Mouse (Mus musculus): ENCODE measurements around the gene Ncs1. TPM values are rescaled to one million over a fixed set of nuclear protein-coding genes. Genes with fewer than 3 reads are reported as not detected.

Gene Ncs1
- polyA plus RNA-seq, 1 experiment, result 58.6 TPM

DNA sequence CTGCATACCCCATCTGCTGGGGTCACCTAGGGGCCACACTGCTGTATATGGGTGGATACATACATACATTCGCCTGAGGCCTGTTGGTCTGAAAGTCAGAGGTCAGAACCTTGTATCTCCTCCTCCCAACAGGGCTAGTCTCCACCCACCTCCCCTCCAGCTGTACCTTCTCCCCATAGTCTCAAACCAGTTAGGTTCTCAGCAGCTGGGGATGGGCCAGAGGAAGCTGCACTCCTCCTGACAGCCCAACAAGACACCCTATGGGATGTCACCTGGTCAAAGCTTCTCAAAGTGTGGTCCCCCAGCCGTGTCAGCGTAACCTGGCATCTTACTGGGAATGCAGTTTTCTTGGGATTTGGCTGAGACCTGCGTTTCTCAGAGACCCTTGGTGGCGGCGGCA is 50.8 kb downstream of the Ncs1 start:
- TF ChIP-seq MYOG (IDR thresholded peaks at IDR 0.05; ENCODE audit: control insufficient read depth, extremely low read depth, insufficient read length) (no peak), FOSL1 (IDR thresholded peaks at IDR 0.05; ENCODE audit: insufficient read depth, low read length, poor library complexity, severe bottlenecking) (no peak), MYOD1 (IDR thresholded peaks at IDR 0.05; ENCODE audit: control insufficient read depth, insufficient read length, low read depth) (no peak)
- Histone ChIP-seq H3K36me3 (ENCODE audit: control insufficient read depth, insufficient read depth) (peaks cover 21% of the 10 kb centered on the region), H3K27me3 (ENCODE audit: control insufficient read depth, insufficient read depth, insufficient read length) (no peaks in the 10 kb centered on the region), H3K79me3 (ENCODE audit: low read depth) (no peaks in the 10 kb centered on the region), H3K4me3 (ENCODE audit: insufficient read depth, poor library complexity, severe bottlenecking) (no peak overlapping the region), H3ac (ENCODE audit: control insufficient read depth, insufficient read length, low read depth) (no peak overlapping the region), H3K79me2 (ENCODE audit: control insufficient read depth, insufficient read depth) (no peaks in the 10 kb centered on the region)

GRCm38 (mm10) chr2:31297602-31298268 is 52.1 kb downstream of the Ncs1 start:
- TF ChIP-seq CTCF (IDR thresholded peaks at IDR 0.05; ENCODE audit: control insufficient read depth, insufficient read depth, insufficient read length) (no peak), CEBPB (IDR thresholded peaks at IDR 0.05; ENCODE audit: low read depth) (peak; percentile 60), MYOG (IDR thresholded peaks at IDR 0.05; ENCODE audit: control insufficient read depth, extremely low read depth, insufficient read length) (no peak), MAX (IDR thresholded peaks at IDR 0.05) (no peak), MYOD1 (IDR thresholded peaks at IDR 0.05; ENCODE audit: control insufficient read depth, insufficient read length, low read depth) (no peak), FOSL1 (IDR thresholded peaks at IDR 0.05; ENCODE audit: insufficient read depth, low read length, poor library complexity, severe bottlenecking) (no peak), USF1 (IDR thresholded peaks at IDR 0.05; ENCODE audit: low read depth) (peak; percentile 96)
- Histone ChIP-seq H3K4me3 (ENCODE audit: insufficient read depth, poor library complexity, severe bottlenecking) (no peak overlapping the region), H3K79me3 (ENCODE audit: low read depth) (no peaks in the 10 kb centered on the region), H3K79me2 (ENCODE audit: control insufficient read depth, insufficient read depth) (no peaks in the 10 kb centered on the region), H3K36me3 (ENCODE audit: control insufficient read depth, insufficient read depth) (peaks cover 15% of the 10 kb centered on the region), H3K27me3 (ENCODE audit: control insufficient read depth, insufficient read depth, insufficient read length) (no peaks in the 10 kb centered on the region), H3ac (ENCODE audit: control insufficient read depth, insufficient read length, low read depth) (peak overlapping the region; percentile 8)

DNA sequence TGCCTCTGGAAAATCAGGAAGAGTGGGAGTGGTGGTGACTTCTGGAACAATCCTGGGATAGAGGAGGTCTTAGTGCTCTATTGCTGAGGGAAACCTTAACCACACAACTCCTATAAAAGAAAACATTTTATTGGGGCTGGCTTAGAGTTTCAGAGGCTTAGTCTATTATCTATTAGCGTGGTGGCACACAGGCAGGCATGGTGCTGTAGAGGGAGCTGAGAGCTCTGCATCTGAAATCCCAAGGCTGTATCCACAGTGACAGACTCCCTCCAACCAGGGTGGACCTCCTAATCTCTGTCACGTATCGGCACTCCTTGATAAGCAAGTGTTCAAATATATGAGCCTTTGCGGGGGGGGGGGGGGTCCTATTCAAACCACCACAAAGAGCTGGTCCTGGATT is 53.2 kb downstream of the Ncs1 start:
- no peak overlapping the region for H3ac ChIP-seq (ENCODE audit: control insufficient read depth, insufficient read length, low read depth)
- TF ChIP-seq CTCF (IDR thresholded peaks at IDR 0.05; ENCODE audit: control insufficient read depth, insufficient read depth, insufficient read length), result no peak
- no peak for TF ChIP-seq USF1 (IDR thresholded peaks at IDR 0.05; ENCODE audit: low read depth)
- TF ChIP-seq CEBPB (IDR thresholded peaks at IDR 0.05; ENCODE audit: low read depth), result no peak
- TF ChIP-seq MYOD1 (IDR thresholded peaks at IDR 0.05; ENCODE audit: control insufficient read depth, insufficient read length, low read depth), result no peak
- no peak for TF ChIP-seq MAX (IDR thresholded peaks at IDR 0.05)
- TF ChIP-seq FOSL1 (IDR thresholded peaks at IDR 0.05; ENCODE audit: insufficient read depth, low read length, poor library complexity, severe bottlenecking), result no peak
- TF ChIP-seq MYOG (IDR thresholded peaks at IDR 0.05; ENCODE audit: control insufficient read depth, extremely low read depth, insufficient read length), result no peak
- no peaks in the 10 kb centered on the region for H3K79me2 ChIP-seq (ENCODE audit: control insufficient read depth, insufficient read depth)
- H3K36me3 ChIP-seq (ENCODE audit: control insufficient read depth, insufficient read depth), result peaks cover 4% of the 10 kb centered on the region
- no peaks in the 10 kb centered on the region for H3K79me3 ChIP-seq (ENCODE audit: low read depth)
- H3K4me3 ChIP-seq (ENCODE audit: insufficient read depth, poor library complexity, severe bottlenecking), result no peak overlapping the region
- H3K27me3 ChIP-seq (ENCODE audit: control insufficient read depth, insufficient read depth, insufficient read length), result no peaks in the 10 kb centered on the region

GRCm38 (mm10) chr2:31299266-31299665 is 53.6 kb downstream of the Ncs1 start:
- H3ac ChIP-seq (ENCODE audit: control insufficient read depth, insufficient read length, low read depth), result no peak overlapping the region
- H3K79me3 ChIP-seq (ENCODE audit: low read depth), result no peaks in the 10 kb centered on the region
- no peak overlapping the region for H3K4me3 ChIP-seq (ENCODE audit: insufficient read depth, poor library complexity, severe bottlenecking)
- TF ChIP-seq FOSL1 (IDR thresholded peaks at IDR 0.05; ENCODE audit: insufficient read depth, low read length, poor library complexity, severe bottlenecking) (no peak), MYOD1 (IDR thresholded peaks at IDR 0.05; ENCODE audit: control insufficient read depth, insufficient read length, low read depth) (no peak), MYOG (IDR thresholded peaks at IDR 0.05; ENCODE audit: control insufficient read depth, extremely low read depth, insufficient read length) (no peak), CEBPB (IDR thresholded peaks at IDR 0.05; ENCODE audit: low read depth) (no peak), MAX (IDR thresholded peaks at IDR 0.05) (no peak), CTCF (IDR thresholded peaks at IDR 0.05; ENCODE audit: control insufficient read depth, insufficient read depth, insufficient read length) (no peak), USF1 (IDR thresholded peaks at IDR 0.05; ENCODE audit: low read depth) (no peak)
- no peaks in the 10 kb centered on the region for H3K27me3 ChIP-seq (ENCODE audit: control insufficient read depth, insufficient read depth, insufficient read length)
- H3K79me2 ChIP-seq (ENCODE audit: control insufficient read depth, insufficient read depth), result no peaks in the 10 kb centered on the region
- no peaks in the 10 kb centered on the region for H3K36me3 ChIP-seq (ENCODE audit: control insufficient read depth, insufficient read depth)

DNA sequence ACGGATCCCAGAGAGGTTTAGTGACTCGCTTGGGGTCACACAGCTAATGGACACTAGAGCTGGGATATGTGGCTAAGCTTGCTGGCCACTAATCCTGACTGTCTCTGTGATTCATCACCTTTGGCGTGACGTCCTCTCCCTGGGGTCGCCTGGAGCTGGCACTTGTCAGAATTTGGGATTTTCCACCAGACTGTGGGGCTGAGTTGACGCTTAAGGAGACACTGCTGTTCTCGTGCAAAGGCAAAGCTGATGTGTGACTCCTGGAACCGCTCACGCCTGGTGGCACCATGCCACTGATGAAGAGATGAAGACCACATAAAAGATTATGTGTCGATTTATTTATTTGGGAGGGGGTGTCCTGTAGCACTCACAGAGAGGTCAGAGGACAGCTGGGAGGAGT is 54.4 kb downstream of the Ncs1 start:
- Histone ChIP-seq H3K79me2 (ENCODE audit: control insufficient read depth, insufficient read depth) (no peaks in the 10 kb centered on the region), H3K79me3 (ENCODE audit: low read depth) (no peaks in the 10 kb centered on the region), H3K4me3 (ENCODE audit: insufficient read depth, poor library complexity, severe bottlenecking) (no peak overlapping the region), H3K36me3 (ENCODE audit: control insufficient read depth, insufficient read depth) (no peaks in the 10 kb centered on the region), H3ac (ENCODE audit: control insufficient read depth, insufficient read length, low read depth) (no peak overlapping the region), H3K27me3 (ENCODE audit: control insufficient read depth, insufficient read depth, insufficient read length) (no peaks in the 10 kb centered on the region)
- TF ChIP-seq MAX (IDR thresholded peaks at IDR 0.05) (no peak), MYOG (IDR thresholded peaks at IDR 0.05; ENCODE audit: control insufficient read depth, extremely low read depth, insufficient read length) (no peak), CEBPB (IDR thresholded peaks at IDR 0.05; ENCODE audit: low read depth) (no peak), FOSL1 (IDR thresholded peaks at IDR 0.05; ENCODE audit: insufficient read depth, low read length, poor library complexity, severe bottlenecking) (no peak), CTCF (IDR thresholded peaks at IDR 0.05; ENCODE audit: control insufficient read depth, insufficient read depth, insufficient read length) (no peak), MYOD1 (IDR thresholded peaks at IDR 0.05; ENCODE audit: control insufficient read depth, insufficient read length, low read depth) (no peak), USF1 (IDR thresholded peaks at IDR 0.05; ENCODE audit: low read depth) (no peak)

DNA sequence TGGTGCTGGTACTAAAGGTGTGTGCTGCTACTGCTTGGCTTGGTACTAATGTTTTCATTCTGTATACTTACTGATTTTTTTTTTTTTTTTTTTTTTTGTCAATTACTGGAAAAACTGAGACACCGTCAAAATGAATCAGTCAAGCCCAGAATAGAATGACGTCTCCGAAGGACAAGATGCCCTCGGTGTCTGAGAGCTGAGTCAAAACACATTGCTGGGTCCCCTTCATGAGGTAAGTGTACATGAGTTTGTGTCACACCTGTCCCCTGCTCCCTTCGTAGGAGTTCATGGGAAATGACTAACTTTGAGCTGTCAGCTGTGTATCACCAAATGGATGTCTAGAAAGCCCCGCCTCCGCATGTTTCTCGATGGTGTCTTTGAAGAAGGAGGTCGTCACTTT is 57.6 kb downstream of the Ncs1 start:
- no peaks in the 10 kb centered on the region for H3K36me3 ChIP-seq (ENCODE audit: control insufficient read depth, insufficient read depth)
- H3K27me3 ChIP-seq (ENCODE audit: control insufficient read depth, insufficient read depth, insufficient read length), result no peaks in the 10 kb centered on the region
- TF ChIP-seq MYOD1 (IDR thresholded peaks at IDR 0.05; ENCODE audit: control insufficient read depth, insufficient read length, low read depth), result no peak
- no peak for TF ChIP-seq FOSL1 (IDR thresholded peaks at IDR 0.05; ENCODE audit: insufficient read depth, low read length, poor library complexity, severe bottlenecking)
- TF ChIP-seq USF1 (IDR thresholded peaks at IDR 0.05; ENCODE audit: low read depth), result no peak
- TF ChIP-seq CEBPB (IDR thresholded peaks at IDR 0.05; ENCODE audit: low read depth), result no peak
- no peak for TF ChIP-seq MAX (IDR thresholded peaks at IDR 0.05)
- no peak for TF ChIP-seq MYOG (IDR thresholded peaks at IDR 0.05; ENCODE audit: control insufficient read depth, extremely low read depth, insufficient read length)
- TF ChIP-seq CTCF (IDR thresholded peaks at IDR 0.05; ENCODE audit: control insufficient read depth, insufficient read depth, insufficient read length), result no peak

More for the DNA sequence above, 57.6 kb downstream of the Ncs1 start:
- H3K79me3 ChIP-seq (ENCODE audit: low read depth), result no peaks in the 10 kb centered on the region
- H3ac ChIP-seq (ENCODE audit: control insufficient read depth, insufficient read length, low read depth), result no peak overlapping the region
- no peak overlapping the region for H3K4me3 ChIP-seq (ENCODE audit: insufficient read depth, poor library complexity, severe bottlenecking)
- no peaks in the 10 kb centered on the region for H3K79me2 ChIP-seq (ENCODE audit: control insufficient read depth, insufficient read depth)

All from C2C12 (cell line).